Mouse (Mus musculus) cerebellum, postnatal 36 days (tissue): Measurements from ENCODE around the gene Slc4a2.
"Not testable (repeated sequence)": the region's sequence is repeated elsewhere in the genome, so short reads cannot be mapped to it uniquely, and the experiment has no call there.

Experiments used
- DNase-seq, 2 experiments: peaks; one replicate each; pipeline ENCODE4 v3.0.0; 2021 to 2022; ENCODE audit warnings: mixed read lengths in 2 of 2

Gene Slc4a2

GRCm38 (mm10) chr5:24394165-24394894, 29.3 kb upstream of the Slc4a2 start:
- peak; percentile 94 to 97 for DNase-seq

- DNase-seq, result not testable (repeated sequence)
Observed at GRCm38 (mm10) chr5:24396254-24396653, 27.4 kb upstream of the Slc4a2 start.

- DNase-seq, result no peak
Observed at GRCm38 (mm10) chr5:24399686-24400085, 24.0 kb upstream of the Slc4a2 start.

- no peak for DNase-seq
Observed at GRCm38 (mm10) chr5:24400362-24400761, 23.3 kb upstream of the Slc4a2 start.

- no peak for DNase-seq
Observed at GRCm38 (mm10) chr5:24400911-24401605, 22.6 kb upstream of the Slc4a2 start.

GRCm38 (mm10) chr5:24401969-24402368, 21.7 kb upstream of the Slc4a2 start:
- DNase-seq, result no peak

- no peak for DNase-seq
Observed at GRCm38 (mm10) chr5:24404594-24405360, 18.9 kb upstream of the Slc4a2 start.

- DNase-seq, result no peak
Observed at GRCm38 (mm10) chr5:24405389-24405876, 18.2 kb upstream of the Slc4a2 start.

- DNase-seq, result no peak
Observed at GRCm38 (mm10) chr5:24408651-24409050, 15.0 kb upstream of the Slc4a2 start.

- DNase-seq, result no peak
Observed at GRCm38 (mm10) chr5:24409466-24409865, 14.2 kb upstream of the Slc4a2 start.

GRCm38 (mm10) chr5:24412063-24412462, 11.6 kb upstream of the Slc4a2 start:
- DNase-seq, result no peak

GRCm38 (mm10) chr5:24413042-24413693, 10.5 kb upstream of the Slc4a2 start, which contains the start of gene Asic3:
Gene Asic3, plus strand, starts transcription at chr5:24413392.
- no peak for DNase-seq

GRCm38 (mm10) chr5:24413938-24414337, 9.7 kb upstream of the Slc4a2 start:
- no peak for DNase-seq

GRCm38 (mm10) chr5:24416222-24416736, 7.4 kb upstream of the Slc4a2 start:
- DNase-seq, result peak; percentile 68 to 78

GRCm38 (mm10) chr5:24417587-24417986, 6.0 kb upstream of the Slc4a2 start:
- DNase-seq, result no peak

- DNase-seq, result no peak
Observed at GRCm38 (mm10) chr5:24420381-24420780, 3.3 kb upstream of the Slc4a2 start.

GRCm38 (mm10) chr5:24424004-24424781, 556 bp downstream of the Slc4a2 start:
- no peak for DNase-seq

- peak; percentile 67 to 79 for DNase-seq
Observed at GRCm38 (mm10) chr5:24424861-24425411, 1.3 kb downstream of the Slc4a2 start.

- peak in 1 of 2 experiments; percentile 50 for DNase-seq
Observed at GRCm38 (mm10) chr5:24425421-24426036, 1.9 kb downstream of the Slc4a2 start.

GRCm38 (mm10) chr5:24426037-24426432, 2.4 kb downstream of the Slc4a2 start:
- DNase-seq, result no peak
